Mouse (Mus musculus): ENCODE results near the gene Prrx1. TPM values are rescaled to one million over a fixed set of nuclear protein-coding genes. Genes with fewer than 3 reads are reported as not detected.

The Prrx1 gene
- polyA plus RNA-seq, 1 experiment from 2014 or later: 7.5 TPM

DNA sequence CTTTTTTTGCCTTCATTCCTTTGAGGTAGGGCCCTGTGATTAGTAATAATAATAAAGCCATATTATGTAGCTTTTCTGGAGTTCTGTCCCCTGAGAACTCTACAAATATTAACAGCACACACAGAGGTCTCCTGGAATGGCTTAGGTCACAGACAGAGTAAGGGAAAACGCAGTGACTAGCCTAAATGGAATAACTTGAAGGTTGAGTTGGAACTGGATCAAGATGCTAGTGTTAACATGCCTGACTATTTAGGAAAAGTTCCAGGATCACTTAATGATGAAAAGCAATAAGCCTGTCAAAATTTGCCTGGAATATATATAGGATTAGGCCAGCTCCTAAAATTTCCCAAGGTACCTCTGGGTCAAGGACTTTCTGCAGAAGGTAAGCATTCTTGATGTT is 28.0 kb downstream of the Prrx1 start:
- no peak for ATAC-seq (ENCODE audit: insufficient number of reproducible peaks, low FRiP score)
- Histone ChIP-seq H3K9ac (no peak overlapping the region), H3K4me2 (no peak overlapping the region), H3K4me3 (no peak overlapping the region), H3K4me1 (replicated peaks) (peaks cover 18% of the 10 kb centered on the region), H3K27ac (ENCODE audit: poor library complexity, severe bottlenecking) (no peak overlapping the region), H3K27me3 (replicated peaks) (no peaks in the 10 kb centered on the region), H3K9me3 (replicated peaks) (no peaks in the 10 kb centered on the region), H3K36me3 (no peaks in the 10 kb centered on the region)
- 73% methylated on average over 1 of the region's 1 CpGs for WGBS

- H3K27ac ChIP-seq (ENCODE audit: poor library complexity, severe bottlenecking): no peak overlapping the region
- H3K9me3 ChIP-seq (replicated peaks): no peaks in the 10 kb centered on the region
- H3K4me1 ChIP-seq (replicated peaks): peaks cover 20% of the 10 kb centered on the region
- H3K36me3 ChIP-seq: no peaks in the 10 kb centered on the region
- ATAC-seq (ENCODE audit: insufficient number of reproducible peaks, low FRiP score): no peak
- H3K4me3 ChIP-seq: no peak overlapping the region
- H3K9ac ChIP-seq: no peak overlapping the region
- H3K27me3 ChIP-seq (replicated peaks): no peaks in the 10 kb centered on the region
- H3K4me2 ChIP-seq: no peak overlapping the region
- WGBS: 30% methylated on average over 3 of the region's 3 CpGs
These were observed 28.4 kb downstream of the Prrx1 start for GRCm38 (mm10) chr1:163285136-163285535.

DNA sequence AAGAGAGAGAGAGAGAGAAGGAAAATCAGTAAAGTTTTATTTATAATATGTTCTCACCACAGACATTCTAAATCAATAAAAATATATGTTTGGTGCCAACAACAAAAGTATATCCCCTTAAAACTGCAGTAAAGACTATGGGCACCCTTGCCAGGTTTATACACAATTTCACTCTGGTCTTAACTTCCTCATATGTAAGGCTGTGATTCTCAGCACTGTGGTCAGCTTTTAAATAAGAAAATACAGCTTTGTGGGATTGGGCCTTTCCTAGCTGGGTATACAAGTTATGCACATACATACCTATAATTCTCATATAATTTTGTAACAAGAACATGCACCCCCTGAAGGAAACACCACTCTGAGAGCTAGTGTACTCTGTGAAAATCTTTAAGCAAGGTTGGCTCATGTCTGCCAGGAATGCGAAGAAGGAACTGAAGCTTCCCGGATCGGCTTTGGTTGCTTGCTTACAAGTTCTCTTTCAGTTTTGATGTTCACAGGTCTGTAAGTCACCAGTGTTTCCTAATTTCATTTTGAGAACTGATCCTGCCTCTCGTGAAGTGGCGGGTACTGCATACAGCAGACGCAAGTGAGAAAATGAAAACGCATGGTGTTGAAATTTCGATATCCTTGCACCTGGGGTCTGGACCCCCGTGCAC is 29.4 kb downstream of the Prrx1 start:
- H3K27ac ChIP-seq (ENCODE audit: poor library complexity, severe bottlenecking): no peak overlapping the region
- H3K9me3 ChIP-seq (replicated peaks): no peaks in the 10 kb centered on the region
- H3K4me2 ChIP-seq: no peak overlapping the region
- WGBS: 86% methylated on average over 9 of the region's 9 CpGs
- no peak for ATAC-seq (ENCODE audit: insufficient number of reproducible peaks, low FRiP score)
- H3K9ac ChIP-seq: no peak overlapping the region
- no peaks in the 10 kb centered on the region for H3K36me3 ChIP-seq
- H3K4me3 ChIP-seq: no peak overlapping the region
- H3K4me1 ChIP-seq (replicated peaks): peaks cover 23% of the 10 kb centered on the region
- H3K27me3 ChIP-seq (replicated peaks): no peaks in the 10 kb centered on the region

- Histone ChIP-seq H3K27ac (ENCODE audit: poor library complexity, severe bottlenecking) (peak overlapping the region; percentile 80), H3K4me1 (replicated peaks) (peaks cover 23% of the 10 kb centered on the region), H3K27me3 (replicated peaks) (no peaks in the 10 kb centered on the region), H3K4me2 (peak overlapping the region; percentile 17; the same call in 1 of the 2 replicates), H3K9ac (no peak overlapping the region), H3K9me3 (replicated peaks) (no peaks in the 10 kb centered on the region), H3K36me3 (no peaks in the 10 kb centered on the region), H3K4me3 (no peak overlapping the region)
- WGBS: 11% methylated on average over 7 of the region's 7 CpGs
- ATAC-seq (ENCODE audit: insufficient number of reproducible peaks, low FRiP score): 0 out of 2 replicates have a peak, but pooled peaks have one; percentile 36
These were observed 31.9 kb downstream of the Prrx1 start for GRCm38 (mm10) chr1:163281450-163282198.

DNA sequence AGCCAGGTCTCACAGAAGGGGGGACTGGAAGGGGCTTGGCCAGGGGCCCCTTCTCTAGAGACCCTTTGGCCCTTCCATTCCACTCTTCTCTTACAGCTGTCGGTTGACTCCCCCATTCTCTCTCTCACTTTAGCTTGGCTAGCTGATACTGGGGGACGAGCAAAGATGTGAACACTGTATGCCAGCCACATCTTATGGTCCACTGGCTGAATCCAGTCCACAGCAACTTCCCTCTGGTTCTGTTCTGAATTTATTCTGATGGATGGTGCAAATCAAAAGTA is 32.7 kb downstream of the Prrx1 start:
- ATAC-seq (ENCODE audit: insufficient number of reproducible peaks, low FRiP score): 0 out of 2 replicates have a peak, but pooled peaks have one; percentile 29
- Histone ChIP-seq H3K9ac (no peak overlapping the region), H3K4me3 (no peak overlapping the region), H3K9me3 (replicated peaks) (no peaks in the 10 kb centered on the region), H3K27ac (ENCODE audit: poor library complexity, severe bottlenecking) (peak overlapping the region; percentile 68), H3K4me1 (replicated peaks) (peaks cover 23% of the 10 kb centered on the region), H3K4me2 (no peak overlapping the region), H3K36me3 (no peaks in the 10 kb centered on the region), H3K27me3 (replicated peaks) (no peaks in the 10 kb centered on the region)
- WGBS: 31% methylated on average over 2 of the region's 2 CpGs

- Histone ChIP-seq H3K4me2 (no peak overlapping the region), H3K27ac (ENCODE audit: poor library complexity, severe bottlenecking) (peak overlapping the region; percentile 68), H3K9me3 (replicated peaks) (no peaks in the 10 kb centered on the region), H3K27me3 (replicated peaks) (no peaks in the 10 kb centered on the region), H3K4me3 (no peak overlapping the region), H3K4me1 (replicated peaks) (peaks cover 23% of the 10 kb centered on the region), H3K9ac (no peak overlapping the region), H3K36me3 (no peaks in the 10 kb centered on the region)
- no peak for ATAC-seq (ENCODE audit: insufficient number of reproducible peaks, low FRiP score)
- WGBS: 60% methylated on average over 7 of the region's 7 CpGs
These were observed 33.2 kb downstream of the Prrx1 start for GRCm38 (mm10) chr1:163280097-163280841.

DNA sequence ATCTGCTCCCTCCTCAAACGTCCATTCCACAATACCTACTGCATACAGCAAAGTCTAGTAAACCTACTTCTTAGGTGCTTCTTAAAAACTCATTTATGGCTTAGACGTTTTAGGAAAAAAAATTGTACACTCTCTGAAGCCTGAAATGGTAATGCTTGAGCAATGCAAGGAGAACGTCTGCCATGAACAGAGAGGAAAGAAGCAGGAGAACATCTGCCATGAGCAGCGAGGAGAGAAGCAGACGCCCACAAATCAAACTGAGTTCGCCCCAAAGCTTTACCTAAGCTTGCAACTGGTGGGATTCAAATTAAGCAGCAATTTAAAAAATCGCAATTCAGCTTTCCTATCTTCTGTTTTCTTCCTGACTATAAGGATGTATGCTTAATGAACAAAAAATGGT is 36.4 kb downstream of the Prrx1 start:
- WGBS: 78% methylated on average over 7 of the region's 7 CpGs
- no peak for ATAC-seq (ENCODE audit: insufficient number of reproducible peaks, low FRiP score)
- no peaks in the 10 kb centered on the region for H3K9me3 ChIP-seq (replicated peaks)
- no peak overlapping the region for H3K4me2 ChIP-seq
- peaks cover 14% of the 10 kb centered on the region for H3K4me1 ChIP-seq (replicated peaks)
- no peak overlapping the region for H3K9ac ChIP-seq
- no peaks in the 10 kb centered on the region for H3K36me3 ChIP-seq
- H3K4me3 ChIP-seq: no peak overlapping the region
- no peak overlapping the region for H3K27ac ChIP-seq (ENCODE audit: poor library complexity, severe bottlenecking)
- H3K27me3 ChIP-seq (replicated peaks): no peaks in the 10 kb centered on the region

GRCm38 (mm10) chr1:163274919-163275318 is 38.6 kb downstream of the Prrx1 start:
- Histone ChIP-seq H3K36me3 (no peaks in the 10 kb centered on the region), H3K9ac (no peak overlapping the region), H3K27me3 (replicated peaks) (no peaks in the 10 kb centered on the region), H3K4me1 (replicated peaks) (peaks cover under 1% of the 10 kb centered on the region; the same call in 1 of the 2 replicates), H3K4me2 (no peak overlapping the region), H3K9me3 (replicated peaks) (no peaks in the 10 kb centered on the region), H3K27ac (ENCODE audit: poor library complexity, severe bottlenecking) (no peak overlapping the region), H3K4me3 (no peak overlapping the region)
- no peak for ATAC-seq (ENCODE audit: insufficient number of reproducible peaks, low FRiP score)
- 81% methylated on average over 3 of the region's 3 CpGs for WGBS

GRCm38 (mm10) chr1:163273132-163273531 is 40.4 kb downstream of the Prrx1 start:
- Histone ChIP-seq H3K4me1 (replicated peaks) (no peaks in the 10 kb centered on the region), H3K27ac (ENCODE audit: poor library complexity, severe bottlenecking) (no peak overlapping the region), H3K4me2 (no peak overlapping the region), H3K9ac (no peak overlapping the region), H3K9me3 (replicated peaks) (no peaks in the 10 kb centered on the region), H3K4me3 (no peak overlapping the region), H3K36me3 (no peaks in the 10 kb centered on the region), H3K27me3 (replicated peaks) (no peaks in the 10 kb centered on the region)
- no peak for ATAC-seq (ENCODE audit: insufficient number of reproducible peaks, low FRiP score)
- 77% methylated on average over 3 of the region's 3 CpGs for WGBS

GRCm38 (mm10) chr1:163266853-163267538 is 46.5 kb downstream of the Prrx1 start:
- no peaks in the 10 kb centered on the region for H3K27me3 ChIP-seq (replicated peaks)
- no peaks in the 10 kb centered on the region for H3K9me3 ChIP-seq (replicated peaks)
- no peak overlapping the region for H3K9ac ChIP-seq
- 88% methylated on average over 8 of the region's 8 CpGs for WGBS
- no peak for ATAC-seq (ENCODE audit: insufficient number of reproducible peaks, low FRiP score)
- H3K27ac ChIP-seq (ENCODE audit: poor library complexity, severe bottlenecking): no peak overlapping the region
- no peaks in the 10 kb centered on the region for H3K36me3 ChIP-seq
- H3K4me3 ChIP-seq: no peak overlapping the region
- no peaks in the 10 kb centered on the region for H3K4me1 ChIP-seq (replicated peaks)
- H3K4me2 ChIP-seq: no peak overlapping the region

- Histone ChIP-seq H3K27me3 (replicated peaks) (no peaks in the 10 kb centered on the region), H3K4me3 (no peak overlapping the region), H3K9me3 (replicated peaks) (no peaks in the 10 kb centered on the region), H3K27ac (ENCODE audit: poor library complexity, severe bottlenecking) (no peak overlapping the region), H3K4me2 (no peak overlapping the region), H3K4me1 (replicated peaks) (no peaks in the 10 kb centered on the region), H3K9ac (no peak overlapping the region), H3K36me3 (0 out of 2 replicates have a peak, but pooled peaks cover 2% of the 10 kb centered on the region)
- ATAC-seq (ENCODE audit: insufficient number of reproducible peaks, low FRiP score): no peak
- WGBS: 71% methylated on average over 2 of the region's 2 CpGs
These were observed 56.2 kb downstream of the Prrx1 start for GRCm38 (mm10) chr1:163257298-163257697.

Data from heart, embryonic 12.5 days (tissue).